In genomic region chr7:4658128-4658907, GRCm38 (mm10) we compare ENCODE assay signal across 8 mouse cellular contexts. TPM values are rescaled to one million over a fixed set of nuclear protein-coding genes. Genes with fewer than 3 reads are reported as not detected.
DNase-seq lines count a peak whose midpoint lies in the region; ATAC-seq and TF ChIP-seq lines count a peak whose summit lies in the region.

No protein-coding gene starts in this region.

- peak overlapping the region; percentile 90 for H3K9ac ChIP-seq in lung, embryonic 14.5 days
- peak overlapping the region; percentile 90 for H3K9ac ChIP-seq in intestine, embryonic 14.5 days (ENCODE audit: low read length)
- H3K9ac ChIP-seq in stomach, embryonic 15.5 days, result peak overlapping the region; percentile 91

- H3K4me2 ChIP-seq in lung, embryonic 14.5 days, result peak overlapping the region; percentile 93
- peak overlapping the region; percentile 90 for H3K4me2 ChIP-seq in intestine, embryonic 14.5 days (ENCODE audit: low read length)
- H3K4me2 ChIP-seq in stomach, embryonic 15.5 days, result peak overlapping the region; percentile 83

- H3K4me1 ChIP-seq in lung, embryonic 14.5 days (ENCODE audit: insufficient read depth), result 0 out of 2 replicates have a peak, but pooled peaks cover 6% of the 10 kb centered on the region
- H3K4me1 ChIP-seq in intestine, embryonic 14.5 days (replicated peaks; ENCODE audit: control insufficient read depth, insufficient read depth, low read length), result peaks cover 40% of the 10 kb centered on the region
- H3K4me1 ChIP-seq in stomach, embryonic 15.5 days, result peaks cover 41% of the 10 kb centered on the region

- H3K36me3 ChIP-seq in lung, embryonic 14.5 days (ENCODE audit: insufficient read depth), result peaks cover 18% of the 10 kb centered on the region
- H3K36me3 ChIP-seq in intestine, embryonic 14.5 days (ENCODE audit: control insufficient read depth, insufficient read depth, low read length), result peaks cover 15% of the 10 kb centered on the region; the same call in 1 of the 2 replicates
- no peaks in the 10 kb centered on the region for H3K36me3 ChIP-seq in macrophage (ENCODE audit: inconsistent target)
- H3K36me3 ChIP-seq in stomach, embryonic 15.5 days, result peaks cover 9% of the 10 kb centered on the region

- peaks cover 41% of the 10 kb centered on the region for H3K79me2 ChIP-seq in macrophage (ENCODE audit: inconsistent target)

- peak; percentile 74 for ATAC-seq in lung, embryonic 14.5 days (ENCODE audit: insufficient read depth)
- ATAC-seq in activated CD4-positive, CD25-positive, alpha-beta regulatory T cell, adult 4 months, result peak; percentile 22
- ATAC-seq in erythroid progenitor cell, adult 5-6 weeks (replicated peaks; ENCODE audit: low FRiP score, poor library complexity, severe bottlenecking), result peak; percentile 25
- ATAC-seq in intestine, embryonic 14.5 days (replicated peaks; ENCODE audit: low FRiP score, low TSS enrichment, low read depth), result peak; percentile 74
- peak; percentile 38 for ATAC-seq in stomach, embryonic 15.5 days (ENCODE audit: insufficient read depth, low FRiP score, low read depth)

- peak; percentile 68 for DNase-seq in lung, embryonic 14.5 days
- DNase-seq in lung, postnatal 14 days, result no peak
- peak; percentile 56 for DNase-seq in intestine, embryonic 14.5 days (ENCODE audit: low spot score)
- no peak for DNase-seq in frontal cortex, postnatal 14 days (ENCODE audit: low spot score in 2 of 2)

- H3K4me3 ChIP-seq in lung, embryonic 14.5 days (ENCODE audit: low read depth, low read length), result peak overlapping the region; percentile 89
- peak overlapping the region; percentile 95 for H3K4me3 ChIP-seq in intestine, embryonic 14.5 days (ENCODE audit: low read depth, low read length)
- peak overlapping the region; percentile 78 for H3K4me3 ChIP-seq in macrophage (ENCODE audit: inconsistent target)
- H3K4me3 ChIP-seq in stomach, embryonic 15.5 days (replicated peaks), result peak overlapping the region; percentile 95

- H3K27me3 ChIP-seq in lung, embryonic 14.5 days (ENCODE audit: insufficient read depth, low read length), result no peaks in the 10 kb centered on the region
- no peaks in the 10 kb centered on the region for H3K27me3 ChIP-seq in intestine, embryonic 14.5 days (replicated peaks; ENCODE audit: control insufficient read depth, insufficient read depth, low read length)
- H3K27me3 ChIP-seq in stomach, embryonic 15.5 days (replicated peaks), result no peaks in the 10 kb centered on the region

- TF ChIP-seq CTCF in lung, embryonic 14.5 days (IDR thresholded peaks at IDR 0.05; ENCODE audit: low read depth), result no peak

- under 1% methylated on average over 75 of the region's 78 CpGs for WGBS in lung, embryonic 14.5 days
- under 1% methylated on average over 69 of the region's 78 CpGs for WGBS in intestine, embryonic 14.5 days
- WGBS in macrophage (ENCODE audit: missing documents), result 2% methylated on average over 74 of the region's 78 CpGs
- under 1% methylated on average over 69 of the region's 78 CpGs for WGBS in stomach, embryonic 15.5 days

- peak overlapping the region; percentile 96 for H3K27ac ChIP-seq in lung, embryonic 14.5 days (ENCODE audit: low read depth)
- peak overlapping the region; percentile 94 for H3K27ac ChIP-seq in intestine, embryonic 14.5 days (ENCODE audit: low read depth)
- peak overlapping the region; percentile 47 for H3K27ac ChIP-seq in macrophage
- H3K27ac ChIP-seq in stomach, embryonic 15.5 days, result peak overlapping the region; percentile 97

- H3K9me3 ChIP-seq in lung, embryonic 14.5 days (ENCODE audit: low read depth, low read length), result no peaks in the 10 kb centered on the region
- H3K9me3 ChIP-seq in intestine, embryonic 14.5 days (ENCODE audit: control insufficient read depth, low read length), result no peaks in the 10 kb centered on the region
- no peaks in the 10 kb centered on the region for H3K9me3 ChIP-seq in stomach, embryonic 15.5 days

RNA-seq across cellular contexts. Expression of gene Ppp6r1, which starts 0.5 kb away (rescaled TPM):
- 7.6 and 7.8 TPM in 2 replicates for polyA plus RNA-seq in lung, embryonic 14.5 days (2014; fragmentation: Nextera tagmentation; extraction: Ambion mirVana)
- 10 to 100 TPM; 10.6 to 11.1 TPM for polyA plus RNA-seq in activated CD4-positive, CD25-positive, alpha-beta regulatory T cell, adult 4 months (2017; shearing (Covaris generic))
- 62.0 and 84.3 TPM in 2 replicates for total RNA-seq in erythroid progenitor cell, adult 5-6 weeks (2015; ENCODE audit: low replicate concordance)
- total RNA-seq in erythroid progenitor cell, adult 5-6 weeks (2017; ENCODE audit: low replicate concordance), result 73.6 and 85.1 TPM in 2 replicates
- 7.3 and 8.5 TPM in 2 replicates for polyA plus RNA-seq in intestine, embryonic 14.5 days (2014; fragmentation: Nextera tagmentation; extraction: Ambion mirVana)
- total RNA-seq in macrophage (2018; cell fraction: chromatin; rRNA removed), result 100 to 1,000 TPM in 25 of 26 experiments, 10 to 100 TPM in 1; 98.1 to 413 (median 178) TPM
- 100 to 1,000 TPM in 11 of 26 experiments, 10 to 100 TPM in 15; 71.3 to 140 (median 90.6) TPM for total RNA-seq in macrophage (2018; cell fraction: cytosol; rRNA removed)
- total RNA-seq in macrophage (2018; cell fraction: nucleus; rRNA removed), result 100 to 1,000 TPM in 17 of 26 experiments, 10 to 100 TPM in 9; 76.1 to 264 (median 129) TPM
- 68.2 to 77.4 TPM (median 74.2 TPM) in 3 replicates for polyA plus RNA-seq in macrophage (2018)
- polyA plus RNA-seq in stomach, embryonic 15.5 days (2015; fragmentation: Nextera tagmentation; extraction: Ambion mirVana), result 8.5 and 9.0 TPM in 2 replicates

RNA-seq across cellular contexts. Expression of gene Hspbp1, which starts 26.6 kb away (rescaled TPM):
- polyA plus RNA-seq in lung, embryonic 14.5 days (2014; fragmentation: Nextera tagmentation; extraction: Ambion mirVana), result 94.0 and 98.5 TPM in 2 replicates
- 10 to 100 TPM; 38.9 to 60.9 TPM for polyA plus RNA-seq in activated CD4-positive, CD25-positive, alpha-beta regulatory T cell, adult 4 months (2017; shearing (Covaris generic))
- total RNA-seq in erythroid progenitor cell, adult 5-6 weeks (2015; ENCODE audit: low replicate concordance), result 4.0 and 32.3 TPM in 2 replicates
- 2.8 and 3.2 TPM in 2 replicates for total RNA-seq in erythroid progenitor cell, adult 5-6 weeks (2017; ENCODE audit: low replicate concordance)
- polyA plus RNA-seq in intestine, embryonic 14.5 days (2014; fragmentation: Nextera tagmentation; extraction: Ambion mirVana), result 102 and 105 TPM in 2 replicates
- total RNA-seq in macrophage (2018; cell fraction: chromatin; rRNA removed), result 10 to 100 TPM in 16 of 26 experiments, 1 to 10 TPM in 10; 5.5 to 20.2 (median 12.1) TPM
- total RNA-seq in macrophage (2018; cell fraction: cytosol; rRNA removed), result 10 to 100 TPM; 19.5 to 34.9 (median 26.6) TPM
- 10 to 100 TPM in 19 of 26 experiments, 1 to 10 TPM in 7; 7.3 to 22.5 (median 12.8) TPM for total RNA-seq in macrophage (2018; cell fraction: nucleus; rRNA removed)
- 13.6 to 44.2 TPM (median 27.9 TPM) in 3 replicates for polyA plus RNA-seq in macrophage (2018)
- 83.5 and 94.5 TPM in 2 replicates for polyA plus RNA-seq in stomach, embryonic 15.5 days (2015; fragmentation: Nextera tagmentation; extraction: Ambion mirVana)

RNA-seq across cellular contexts. Expression of gene Tmem86b, which starts 27.1 kb away (rescaled TPM):
- polyA plus RNA-seq in lung, embryonic 14.5 days (2014; fragmentation: Nextera tagmentation; extraction: Ambion mirVana), result 1.0 and 1.3 TPM in 2 replicates
- 1 to 10 TPM; 3.0 to 4.1 TPM for polyA plus RNA-seq in activated CD4-positive, CD25-positive, alpha-beta regulatory T cell, adult 4 months (2017; shearing (Covaris generic))
- total RNA-seq in erythroid progenitor cell, adult 5-6 weeks (2015; ENCODE audit: low replicate concordance), result 72.1 and 91.0 TPM in 2 replicates
- total RNA-seq in erythroid progenitor cell, adult 5-6 weeks (2017; ENCODE audit: low replicate concordance), result 37.6 and 45.8 TPM in 2 replicates
- polyA plus RNA-seq in intestine, embryonic 14.5 days (2014; fragmentation: Nextera tagmentation; extraction: Ambion mirVana), result 2.5 and 3.8 TPM in 2 replicates
- 10 to 100 TPM; 21.2 to 71.7 (median 39.4) TPM for total RNA-seq in macrophage (2018; cell fraction: chromatin; rRNA removed)
- 1 to 10 TPM in 24 of 26 experiments, under 1 TPM in 2; 0.81 to 3.6 (median 1.7) TPM for total RNA-seq in macrophage (2018; cell fraction: cytosol; rRNA removed)
- total RNA-seq in macrophage (2018; cell fraction: nucleus; rRNA removed), result 10 to 100 TPM; 17.0 to 69.2 (median 24.3) TPM
- polyA plus RNA-seq in macrophage (2018), result 1.4 to 2.3 TPM (median 2.1 TPM) in 3 replicates
- polyA plus RNA-seq in stomach, embryonic 15.5 days (2015; fragmentation: Nextera tagmentation; extraction: Ambion mirVana), result 2.4 and 4.8 TPM in 2 replicates

RNA-seq across cellular contexts. Expression of gene Brsk1, which starts 32.1 kb away (rescaled TPM):
- polyA plus RNA-seq in lung, embryonic 14.5 days (2014; fragmentation: Nextera tagmentation; extraction: Ambion mirVana), result 1.4 and 1.6 TPM in 2 replicates
- not detected for polyA plus RNA-seq in activated CD4-positive, CD25-positive, alpha-beta regulatory T cell, adult 4 months (2017; shearing (Covaris generic))
- total RNA-seq in erythroid progenitor cell, adult 5-6 weeks (2015; ENCODE audit: low replicate concordance), result not detected in 2 replicates
- total RNA-seq in erythroid progenitor cell, adult 5-6 weeks (2017; ENCODE audit: low replicate concordance), result not detected in 2 replicates
- 1.7 and 1.9 TPM in 2 replicates for polyA plus RNA-seq in intestine, embryonic 14.5 days (2014; fragmentation: Nextera tagmentation; extraction: Ambion mirVana)
- total RNA-seq in macrophage (2018; cell fraction: chromatin; rRNA removed), result 1 to 10 TPM in 1 of 26 experiments, under 1 TPM in 3, not detected in 22; 0.25 to 2.0 (median 0.43) TPM
- under 1 TPM in 1 of 26 experiments, not detected in 25; 0.04 TPM for total RNA-seq in macrophage (2018; cell fraction: cytosol; rRNA removed)
- under 1 TPM in 1 of 26 experiments, not detected in 25; 0.34 TPM for total RNA-seq in macrophage (2018; cell fraction: nucleus; rRNA removed)
- 0.07 TPM in 1 of 3 replicates, not detected in the others for polyA plus RNA-seq in macrophage (2018)
- polyA plus RNA-seq in stomach, embryonic 15.5 days (2015; fragmentation: Nextera tagmentation; extraction: Ambion mirVana), result 0.94 and 1.3 TPM in 2 replicates

RNA-seq across cellular contexts. Expression of gene Ptprh, which starts 54.5 kb away (rescaled TPM):
- polyA plus RNA-seq in lung, embryonic 14.5 days (2014; fragmentation: Nextera tagmentation; extraction: Ambion mirVana), result not detected in 2 replicates
- not detected for polyA plus RNA-seq in activated CD4-positive, CD25-positive, alpha-beta regulatory T cell, adult 4 months (2017; shearing (Covaris generic))
- not detected in 2 replicates for total RNA-seq in erythroid progenitor cell, adult 5-6 weeks (2015; ENCODE audit: low replicate concordance)
- not detected in 2 replicates for total RNA-seq in erythroid progenitor cell, adult 5-6 weeks (2017; ENCODE audit: low replicate concordance)
- polyA plus RNA-seq in intestine, embryonic 14.5 days (2014; fragmentation: Nextera tagmentation; extraction: Ambion mirVana), result not detected in 2 replicates
- total RNA-seq in macrophage (2018; cell fraction: chromatin; rRNA removed), result not detected
- total RNA-seq in macrophage (2018; cell fraction: cytosol; rRNA removed), result not detected
- not detected for total RNA-seq in macrophage (2018; cell fraction: nucleus; rRNA removed)
- not detected in 3 replicates for polyA plus RNA-seq in macrophage (2018)
- 0.80 and 0.89 TPM in 2 replicates for polyA plus RNA-seq in stomach, embryonic 15.5 days (2015; fragmentation: Nextera tagmentation; extraction: Ambion mirVana)

Comparison
In these comparisons a context has a peak if more than half of its experiments do, and no peak if none do; other contexts are left out.
1. DNase-seq: peak in lung, embryonic 14.5 days (single experiment) and intestine, embryonic 14.5 days (single experiment); none in lung, postnatal 14 days (single experiment) and frontal cortex, postnatal 14 days (0 of 2).
2. ATAC-seq: peak in every context shown above with its lines; median percentile 74 in lung, embryonic 14.5 days; 74 in intestine, embryonic 14.5 days; 38 in stomach, embryonic 15.5 days; 25 in erythroid progenitor cell, adult 5-6 weeks; 22 in activated CD4-positive, CD25-positive, alpha-beta regulatory T cell, adult 4 months.
3. H3K27ac ChIP-seq: peak in every context shown above with its lines; median percentile 97 in stomach, embryonic 15.5 days; 96 in lung, embryonic 14.5 days; 94 in intestine, embryonic 14.5 days; 47 in macrophage.
4. Peak in every context shown above with its lines, with median percentiles within 50 percentile points of each other: H3K4me2 ChIP-seq, H3K4me3 ChIP-seq and H3K9ac ChIP-seq.